Comparison of ENCODE assay signal across 8 mouse cellular contexts in the genomic region with DNA sequence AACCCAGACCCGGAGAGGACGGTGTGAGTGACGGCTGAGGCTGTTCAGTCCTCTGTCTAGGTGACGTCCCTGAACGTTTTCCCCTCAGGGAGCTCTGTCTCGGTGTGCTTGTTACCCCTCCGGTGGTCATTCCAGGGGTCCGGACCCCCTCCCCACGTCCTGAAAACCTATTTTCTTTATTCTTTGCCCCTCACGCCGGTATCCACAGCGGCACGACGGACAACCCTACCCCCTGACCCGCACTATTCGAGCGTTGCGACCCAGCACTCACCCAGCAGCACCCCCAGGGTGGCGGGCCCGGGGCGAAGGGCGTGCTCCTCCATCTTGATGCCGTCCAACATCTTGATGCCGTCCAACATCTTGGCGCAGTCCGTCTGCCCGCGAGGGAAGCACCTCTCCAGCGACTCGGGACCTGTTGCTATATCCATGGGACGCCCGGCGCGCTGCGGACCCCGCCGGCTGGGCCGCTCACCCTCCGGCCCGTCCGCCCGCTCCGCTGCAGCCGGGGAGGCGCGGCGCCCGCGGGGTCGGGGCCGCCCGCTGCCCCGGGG. TPM values are rescaled to one million over a fixed set of nuclear protein-coding genes. Genes with fewer than 3 reads are reported as not detected.
A peak's percentile ranks its signal among the peaks of the same experiment; 100 is the strongest.
DNase-seq lines count a peak whose midpoint lies in the region; ATAC-seq and TF ChIP-seq lines count a peak whose summit lies in the region.

A gene (minus strand): TSS at position 341 of the 551 bp plus-strand sequence.

- 3% methylated on average over 31 of the region's 53 CpGs for WGBS in limb, embryonic 14.5 days
- 2% methylated on average over 48 of the region's 53 CpGs for WGBS in stomach, embryonic 16.5 days

- no peaks in the 10 kb centered on the region for H3K9me3 ChIP-seq in limb, embryonic 14.5 days (ENCODE audit: control insufficient read depth, low read length)
- H3K9me3 ChIP-seq in stomach, embryonic 16.5 days (replicated peaks; ENCODE audit: control insufficient read depth, low read length), result no peaks in the 10 kb centered on the region

- peak within 1 kb of the TSS; percentile 95 for H3K9ac ChIP-seq in limb, embryonic 14.5 days (ENCODE audit: low read depth, low read length, severe bottlenecking)
- H3K9ac ChIP-seq in stomach, embryonic 16.5 days (ENCODE audit: low read length), result peak within 1 kb of the TSS; percentile 21; the same call in 1 of the 2 replicates

- peak; percentile 78 for DNase-seq in heart, adult 11 months
- DNase-seq in heart, adult 18-20 months, result no peak
- peak; percentile 9 for DNase-seq in thymus, postnatal 14 days
- no peak for DNase-seq in thymus, postnatal 36 days
- DNase-seq in limb, embryonic 14.5 days (ENCODE audit: low spot score), result no peak
- no peak for DNase-seq in urinary bladder, postnatal 14 days (ENCODE audit: low spot score)
- no peak for DNase-seq in spleen, adult 12 weeks (ENCODE audit: low spot score)

- no peak for TF ChIP-seq POLR2A in limb, embryonic 14.5 days (IDR thresholded peaks at IDR 0.05; ENCODE audit: borderline replicate concordance, extremely low read depth, insufficient read depth, insufficient read length)

- H3K36me3 ChIP-seq in limb, embryonic 14.5 days (ENCODE audit: control insufficient read depth, insufficient read depth, low read length), result peaks cover 21% of the 10 kb centered on the region
- no peaks in the 10 kb centered on the region for H3K36me3 ChIP-seq in stomach, embryonic 16.5 days (ENCODE audit: control insufficient read depth, insufficient read depth, low read length)

- H3K27ac ChIP-seq in limb, embryonic 14.5 days (replicated peaks; ENCODE audit: low read depth, low read length), result peak within 1 kb of the TSS; percentile 89
- no peak within 1 kb of the TSS for H3K27ac ChIP-seq in stomach, embryonic 16.5 days (ENCODE audit: low read length)

- no peak for ATAC-seq in limb, embryonic 14.5 days (ENCODE audit: low FRiP score, low read depth)
- no peak for ATAC-seq in stomach, embryonic 16.5 days (ENCODE audit: insufficient read depth, low FRiP score)

- peak within 1 kb of the TSS; percentile 57 for H3K4me3 ChIP-seq in limb, embryonic 14.5 days (replicated peaks; ENCODE audit: low read length)
- peak within 1 kb of the TSS; percentile 47 for H3K4me3 ChIP-seq in stomach, embryonic 16.5 days (replicated peaks; ENCODE audit: low read length)

- H3K27me3 ChIP-seq in limb, embryonic 14.5 days (ENCODE audit: control insufficient read depth, insufficient read depth, low read length), result peaks cover 65% of the 10 kb centered on the region
- H3K27me3 ChIP-seq in stomach, embryonic 16.5 days (ENCODE audit: control insufficient read depth, insufficient read depth, low read length), result peaks cover 93% of the 10 kb centered on the region

- H3K4me1 ChIP-seq in limb, embryonic 14.5 days (ENCODE audit: control insufficient read depth, insufficient read depth, low read length), result peaks cover 12% of the 10 kb centered on the region
- peaks cover 21% of the 10 kb centered on the region for H3K4me1 ChIP-seq in stomach, embryonic 16.5 days (ENCODE audit: control insufficient read depth, insufficient read depth, low read length)

- peak within 1 kb of the TSS; percentile 64 for H3K4me2 ChIP-seq in limb, embryonic 14.5 days (replicated peaks; ENCODE audit: low read depth, low read length, severe bottlenecking)
- peak within 1 kb of the TSS; percentile 72 for H3K4me2 ChIP-seq in stomach, embryonic 16.5 days (ENCODE audit: low read depth, low read length)

RNA-seq across cellular contexts. Expression of the gene that starts here (rescaled TPM):
- under 1 TPM in 1 of 2 experiments, not detected in 1; 0.05 TPM for total RNA-seq in heart, adult 18-20 months (2021)
- polyA plus RNA-seq in limb, embryonic 14.5 days (2012; rRNA removed), result 28.3 and 40.0 TPM in 2 replicates
- 6.3 and 8.4 TPM in 2 replicates for polyA plus RNA-seq in limb, embryonic 14.5 days (2014; fragmentation: Nextera tagmentation; extraction: Ambion mirVana)
- polyA plus RNA-seq in stomach, embryonic 16.5 days (2015; fragmentation: Nextera tagmentation; extraction: Ambion mirVana), result not detected in 2 replicates

Comparison
In these comparisons a context has a peak if more than half of its experiments do, and no peak if none do; other contexts are left out.
1. DNase-seq: peak in heart, adult 11 months (single experiment) and thymus, postnatal 14 days (single experiment); none in heart, adult 18-20 months (0 of 2), thymus, postnatal 36 days (0 of 2), limb, embryonic 14.5 days (single experiment), urinary bladder, postnatal 14 days (single experiment) and spleen, adult 12 weeks (single experiment).